Comparison of ENCODE assay signal across 14 mouse cellular contexts in the genomic region with DNA sequence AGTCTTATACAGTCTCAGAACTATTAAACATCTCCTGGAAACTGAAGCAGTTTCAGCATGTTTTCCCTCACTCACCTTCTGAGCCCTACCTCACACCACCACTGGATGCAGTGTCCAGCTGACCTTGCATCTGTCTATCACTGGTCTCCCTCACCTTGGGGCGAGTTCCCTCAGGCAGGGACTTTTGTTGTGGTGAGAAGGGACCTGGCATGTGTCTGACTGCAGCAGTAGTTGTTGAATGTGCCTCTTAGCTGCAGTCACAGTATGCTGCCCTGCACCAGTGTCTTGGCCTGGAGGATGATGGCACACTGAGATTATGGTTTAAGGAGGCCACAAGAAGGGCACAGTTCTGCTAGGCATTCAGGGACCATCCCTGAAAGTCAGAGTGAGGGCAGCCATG.
"Had no signal": no experiment of that assay in that cellular context is flagged by ENCODE, and none has a peak within 500 bp of the region (broad histone marks: within the 10 kb centered on the region; RNA-seq: fewer than 3 reads in every experiment).

No protein-coding gene starts in this region.

- H3K4me2 ChIP-seq: liver, embryonic 11.5 days; liver, embryonic 15.5 days; neural tube, embryonic 12.5 days had no signal

- H3K4me1 ChIP-seq: neural tube, embryonic 12.5 days had no signal

- H3K9me3 ChIP-seq: liver, embryonic 15.5 days; neural tube, embryonic 12.5 days had no signal

- ATAC-seq: intestine, postnatal 0 days had no signal

- H3K27me3 ChIP-seq: liver, embryonic 15.5 days; neural tube, embryonic 12.5 days had no signal

- H3K9ac ChIP-seq: liver, embryonic 15.5 days; neural tube, embryonic 12.5 days had no signal

- H3K4me3 ChIP-seq: liver, embryonic 15.5 days; neural tube, embryonic 12.5 days had no signal

- H3K36me3 ChIP-seq: liver, embryonic 15.5 days; neural tube, embryonic 12.5 days had no signal

- H3K27ac ChIP-seq: liver, embryonic 15.5 days; macrophage; neural tube, embryonic 12.5 days; stomach, postnatal 0 days had no signal

- DNase-seq: kidney, adult 8-10 months; kidney, postnatal 25 days; layer of hippocampus, adult 9-11 months; lung, adult 2 months; lung, postnatal 10 days; midbrain, embryonic 14.5 days; thymus, adult 2 months; thymus, postnatal 25 days had no signal
